Mouse (Mus musculus) C2C12 (cell line): ENCODE results near the gene Dyrk4. TPM values are rescaled to one million over a fixed set of nuclear protein-coding genes. Genes with fewer than 3 reads are reported as not detected.

Experiments used
- H3K27me3 ChIP-seq: one replicate; pipeline ENCODE4 v1.6.1; 2011; ENCODE audit not compliant: control insufficient read depth, insufficient read depth, insufficient read length
- H3K36me3 ChIP-seq: one replicate; pipeline ENCODE4 v1.6.1; 2011; ENCODE audit not compliant: control insufficient read depth, insufficient read depth
- H3K4me3 ChIP-seq: one replicate; pipeline ENCODE4 v1.5.1; 2011; ENCODE audit warnings: mild to moderate bottlenecking, control low read depth; ENCODE audit not compliant: poor library complexity, insufficient read depth, severe bottlenecking
- H3K79me2 ChIP-seq: one replicate; pipeline ENCODE4 v1.6.1; 2011; ENCODE audit not compliant: control insufficient read depth, insufficient read depth
- H3K79me3 ChIP-seq: one replicate; pipeline ENCODE4 v1.6.1; 2011; ENCODE audit warnings: low read depth, control low read depth
- H3ac ChIP-seq: one replicate; pipeline ENCODE3; 2011; ENCODE audit warnings: low read depth; ENCODE audit not compliant: control insufficient read depth, insufficient read length
- CEBPB ChIP-seq: IDR thresholded peaks from one replicate; pipeline ENCODE4 v1.6.1; 2011; ENCODE audit warnings: low read depth, mild to moderate bottlenecking, control low read depth, moderate library complexity
- CTCF ChIP-seq: IDR thresholded peaks from one replicate; pipeline ENCODE4 v1.5.1; 2011; ENCODE audit not compliant: control insufficient read depth, insufficient read depth, insufficient read length
- FOSL1 ChIP-seq: IDR thresholded peaks from one replicate; pipeline ENCODE4 v1.8.0; 2011; ENCODE audit warnings: mild to moderate bottlenecking, low read length; ENCODE audit not compliant: poor library complexity, insufficient read depth, severe bottlenecking
- MAX ChIP-seq: IDR thresholded peaks from one replicate; pipeline ENCODE4 v1.6.1; 2011; ENCODE audit warnings: mild to moderate bottlenecking, control low read depth
- MYOD1 ChIP-seq: IDR thresholded peaks from one replicate; pipeline ENCODE4 v1.6.1; 2011; ENCODE audit warnings: low read depth; ENCODE audit not compliant: control insufficient read depth, insufficient read length
- MYOG ChIP-seq: IDR thresholded peaks from one replicate; pipeline ENCODE4 v1.6.1; 2011; ENCODE audit not compliant: control insufficient read depth, insufficient read length; ENCODE audit errors: extremely low read depth
- USF1 ChIP-seq: IDR thresholded peaks from one replicate; pipeline ENCODE4 v1.6.1; 2011; ENCODE audit warnings: low read depth, mild to moderate bottlenecking, control low read depth, moderate library complexity
- polyA plus RNA-seq: library from polyadenylated mRNA; unstranded; fragments of >200 nt; fragmentation: generic; extraction: Trizol; gene quantifications from one replicate; pipeline ENCODE4 v1.2.1, GENCODE M21; 2012; ENCODE audit warnings: missing spikeins

Gene Dyrk4
- polyA plus RNA-seq, 1 experiment = 0.09 TPM

DNA sequence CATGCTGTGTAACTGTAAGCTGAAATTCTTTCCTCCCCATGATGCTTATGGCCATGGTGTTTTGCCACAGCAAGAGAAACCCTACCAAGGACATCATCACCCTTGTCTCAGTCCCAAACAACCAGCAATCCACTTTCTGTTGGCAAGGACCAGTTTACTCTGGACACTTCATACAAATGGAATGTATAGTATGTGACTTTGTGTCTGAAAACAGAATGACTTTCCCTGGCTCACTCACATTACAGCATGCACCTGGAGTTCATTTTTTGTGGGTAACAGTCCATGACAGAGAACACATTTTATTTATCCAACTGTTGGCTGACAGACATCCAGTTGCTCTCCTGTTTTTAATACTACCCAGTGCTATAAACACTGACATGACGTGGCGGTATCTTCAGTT lies 11.3 kb upstream of the Dyrk4 start:
- peaks cover 15% of the 10 kb centered on the region for H3K79me3 ChIP-seq
- peaks cover 16% of the 10 kb centered on the region for H3K79me2 ChIP-seq
- no peak overlapping the region for H3K4me3 ChIP-seq
- H3K27me3 ChIP-seq = no peaks in the 10 kb centered on the region
- no peak overlapping the region for H3ac ChIP-seq
- H3K36me3 ChIP-seq = peaks cover 13% of the 10 kb centered on the region
- TF ChIP-seq CEBPB (no peak), FOSL1 (no peak), CTCF (no peak), MYOD1 (no peak), MYOG (no peak), USF1 (no peak), MAX (no peak)

DNA sequence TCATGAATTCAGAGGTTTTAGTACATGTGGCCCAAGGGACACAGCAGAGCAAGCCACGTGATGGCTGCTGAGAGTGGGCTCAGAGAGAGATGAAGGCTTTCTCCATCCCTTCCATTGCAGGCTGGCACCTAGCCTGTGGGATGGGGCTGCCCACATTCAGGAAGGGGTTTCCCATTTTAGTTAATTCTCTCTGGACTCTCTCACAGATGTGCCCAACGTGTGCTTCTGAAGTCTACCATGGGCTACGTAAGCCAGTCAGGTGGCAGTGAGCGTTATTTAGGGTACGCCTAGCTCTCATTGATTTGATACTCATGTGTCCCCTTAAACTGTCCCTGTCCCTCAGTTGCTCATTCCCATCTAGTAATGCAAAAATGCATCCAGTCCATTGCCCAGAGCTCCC lies 6.7 kb downstream of the Dyrk4 start:
- no peaks in the 10 kb centered on the region for H3K79me2 ChIP-seq
- TF ChIP-seq CTCF (no peak), MYOG (no peak), MAX (no peak), USF1 (no peak), MYOD1 (no peak), CEBPB (no peak), FOSL1 (no peak)
- H3K27me3 ChIP-seq = peaks cover 4% of the 10 kb centered on the region
- H3K4me3 ChIP-seq = no peak overlapping the region
- no peaks in the 10 kb centered on the region for H3K79me3 ChIP-seq
- H3ac ChIP-seq = no peak overlapping the region
- no peaks in the 10 kb centered on the region for H3K36me3 ChIP-seq

DNA sequence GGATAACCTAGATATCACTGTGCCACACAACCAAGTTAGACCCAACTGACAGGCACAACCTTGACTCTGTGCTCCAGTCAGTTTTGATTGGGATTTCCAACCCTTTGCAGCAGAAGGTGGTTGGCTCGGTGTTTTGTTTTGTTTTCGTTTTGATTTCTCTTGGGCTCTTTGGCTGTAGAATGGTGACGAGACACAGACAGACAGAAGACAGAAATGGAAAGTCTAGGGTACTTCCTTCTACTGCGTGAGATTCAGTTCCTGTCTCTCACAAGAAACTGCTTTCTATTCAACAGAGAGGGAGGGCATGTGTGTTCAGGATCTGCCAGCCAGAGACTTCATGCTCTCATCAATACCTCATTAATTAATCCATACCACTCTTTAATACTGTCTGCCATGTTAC lies 10.9 kb downstream of the Dyrk4 start:
- Histone ChIP-seq H3ac (no peak overlapping the region), H3K27me3 (peaks cover 12% of the 10 kb centered on the region), H3K4me3 (no peak overlapping the region), H3K79me3 (no peaks in the 10 kb centered on the region), H3K79me2 (no peaks in the 10 kb centered on the region), H3K36me3 (no peaks in the 10 kb centered on the region)
- TF ChIP-seq MYOD1 (no peak), FOSL1 (no peak), USF1 (no peak), CTCF (no peak), MAX (no peak), CEBPB (no peak), MYOG (no peak)

DNA sequence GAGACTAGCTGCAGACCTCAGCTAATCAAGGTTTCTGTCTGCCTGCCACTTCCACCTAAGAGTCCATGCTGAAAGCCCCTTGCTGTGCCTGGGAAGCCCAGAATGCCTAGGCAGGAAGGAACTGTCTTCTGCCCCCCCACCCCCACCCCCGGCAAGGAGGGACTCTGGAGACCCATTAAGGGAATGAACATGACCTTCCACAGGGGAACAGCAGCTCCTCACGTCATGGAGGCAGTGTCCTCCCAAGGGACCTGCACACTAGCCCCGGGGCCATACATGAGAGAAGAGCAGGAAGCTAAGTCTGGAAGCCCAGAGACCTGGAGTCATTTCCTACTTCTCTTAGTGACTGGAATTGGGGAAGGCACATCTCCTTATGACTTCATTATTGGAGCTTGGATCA lies 13.8 kb downstream of the Dyrk4 start:
- no peak for TF ChIP-seq MAX
- TF ChIP-seq CEBPB = no peak
- TF ChIP-seq MYOD1 = no peak
- no peak for TF ChIP-seq FOSL1
- no peak for TF ChIP-seq MYOG
- TF ChIP-seq USF1 = no peak
- TF ChIP-seq CTCF = no peak
- H3K4me3 ChIP-seq = no peak overlapping the region
- H3ac ChIP-seq = no peak overlapping the region
- H3K36me3 ChIP-seq = no peaks in the 10 kb centered on the region
- no peaks in the 10 kb centered on the region for H3K79me2 ChIP-seq
- H3K79me3 ChIP-seq = no peaks in the 10 kb centered on the region
- peaks cover 12% of the 10 kb centered on the region for H3K27me3 ChIP-seq

DNA sequence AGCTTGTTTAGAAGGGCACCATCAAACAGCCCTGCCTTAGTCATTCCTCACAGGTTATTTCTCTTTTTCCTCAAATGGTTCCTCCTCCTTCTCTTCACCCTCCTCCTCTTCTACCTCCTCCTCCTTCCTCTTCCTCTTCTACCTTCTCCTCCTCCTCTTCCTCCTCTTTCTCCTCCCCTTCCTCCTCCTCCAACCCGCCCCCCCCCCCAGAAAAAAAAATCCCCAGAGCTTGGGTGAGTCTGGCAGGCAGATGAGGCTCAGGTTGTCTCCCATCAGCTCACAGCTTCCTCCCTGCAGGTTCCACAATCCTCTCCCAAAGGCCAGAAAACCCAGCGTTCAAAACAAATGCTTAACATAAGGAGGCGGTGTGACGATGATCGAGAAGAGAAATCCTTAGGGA lies 14.3 kb downstream of the Dyrk4 start:
- no peak for TF ChIP-seq MAX
- Histone ChIP-seq H3K79me3 (no peaks in the 10 kb centered on the region), H3K4me3 (no peak overlapping the region)

DNA sequence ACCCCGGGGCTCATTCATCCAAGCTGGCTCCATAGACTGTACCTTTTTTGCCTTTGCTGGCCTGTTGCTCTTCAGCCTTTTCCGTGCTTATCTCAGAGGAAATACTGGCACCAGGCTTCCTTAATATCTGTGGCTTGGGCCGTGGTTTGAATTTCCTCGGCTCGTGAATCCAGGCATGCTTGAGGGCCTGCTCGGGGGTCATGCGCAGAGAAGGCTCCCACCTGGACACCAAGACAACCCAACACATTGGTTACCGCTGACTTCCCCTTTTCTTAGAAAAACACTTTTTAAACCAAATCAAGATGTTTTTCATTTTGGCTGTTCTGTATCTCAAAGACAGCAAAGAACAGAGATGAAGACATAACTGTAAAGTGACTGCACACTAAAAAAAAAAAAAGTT lies 44.5 kb downstream of the Dyrk4 start:
- Histone ChIP-seq H3K27me3 (peaks cover 5% of the 10 kb centered on the region), H3ac (no peak overlapping the region)
- TF ChIP-seq CEBPB (no peak), MYOG (no peak), CTCF (no peak), MAX (no peak), USF1 (no peak)

More for the DNA sequence above, 14.3 kb downstream of the Dyrk4 start:
- Histone ChIP-seq H3K79me2 (no peaks in the 10 kb centered on the region), H3ac (no peak overlapping the region), H3K27me3 (peaks cover 12% of the 10 kb centered on the region), H3K36me3 (no peaks in the 10 kb centered on the region)

More for the DNA sequence above, 44.5 kb downstream of the Dyrk4 start:
- Histone ChIP-seq H3K79me3 (no peaks in the 10 kb centered on the region), H3K36me3 (no peaks in the 10 kb centered on the region), H3K4me3 (no peak overlapping the region), H3K79me2 (no peaks in the 10 kb centered on the region)
